Mouse (Mus musculus) liver, embryonic 15.5 days (tissue): ENCODE results near the gene Cbr4. TPM values are rescaled to one million over a fixed set of nuclear protein-coding genes. Genes with fewer than 3 reads are reported as not detected.

Experiments
- ATAC-seq: fragments of 200-750 bp; cut with Nextera tagmentation; 2 replicates; pipeline ENCODE4 v1.8.0; 2017; ENCODE audit warnings: moderate number of reproducible peaks, mild to moderate bottlenecking, moderate library complexity; ENCODE audit not compliant: insufficient read depth
- H3K27ac ChIP-seq: fragments of 300-500 bp; sonication (generic); replicated peaks from 2 replicates; pipeline ENCODE4 v1.5.1; 2015; ENCODE audit warnings: mild to moderate bottlenecking, inconsistent platforms
- H3K27me3 ChIP-seq: fragments of 300-500 bp; sonication (generic); 2 replicates; pipeline ENCODE4 v1.6.1; 2015; ENCODE audit warnings: mild to moderate bottlenecking, inconsistent platforms
- H3K36me3 ChIP-seq: fragments of 300-500 bp; sonication (generic); replicated peaks from 2 replicates; pipeline ENCODE4 v1.6.1; 2015; ENCODE audit warnings: moderate library complexity, mild to moderate bottlenecking, inconsistent platforms
- H3K4me1 ChIP-seq: fragments of 300-500 bp; sonication (generic); replicated peaks from 2 replicates; pipeline ENCODE4 v1.6.1; 2015; ENCODE audit warnings: inconsistent platforms
- H3K4me2 ChIP-seq: fragments of 300-500 bp; sonication (generic); 2 replicates; pipeline ENCODE4 v1.6.1; 2015; ENCODE audit warnings: moderate library complexity, mild to moderate bottlenecking, inconsistent platforms
- H3K4me3 ChIP-seq: fragments of 300-500 bp; sonication (generic); replicated peaks from 2 replicates; pipeline ENCODE4 v1.5.1; 2015; ENCODE audit warnings: mild to moderate bottlenecking, inconsistent platforms
- H3K9ac ChIP-seq: fragments of 300-500 bp; sonication (generic); 2 replicates; pipeline ENCODE4 v1.6.1; 2015; ENCODE audit warnings: moderate library complexity, mild to moderate bottlenecking, inconsistent platforms
- H3K9me3 ChIP-seq: fragments of 300-500 bp; sonication (generic); replicated peaks from 2 replicates; pipeline ENCODE4 v1.6.1; 2016; ENCODE audit warnings: inconsistent platforms
- WGBS: fragments of 180-500 bp; shearing (Covaris S2); methylation state at CpG from one replicate; pipeline ENCODE4 v1.1.7; 2015; ENCODE audit warnings: mixed read lengths; ENCODE audit not compliant: insufficient replicate concordance; 5-methylcytosine and 5-hydroxymethylcytosine counted together
- polyA plus RNA-seq: library from polyadenylated mRNA; unstranded; fragments of >200 nt; fragmentation: Nextera tagmentation; extraction: Ambion mirVana; gene quantifications from 2 replicates; pipeline ENCODE4 v1.2.1, GENCODE M21; 2015

Gene Cbr4
- polyA plus RNA-seq, 1 experiment from 2014 or later, result 19.5 TPM

DNA sequence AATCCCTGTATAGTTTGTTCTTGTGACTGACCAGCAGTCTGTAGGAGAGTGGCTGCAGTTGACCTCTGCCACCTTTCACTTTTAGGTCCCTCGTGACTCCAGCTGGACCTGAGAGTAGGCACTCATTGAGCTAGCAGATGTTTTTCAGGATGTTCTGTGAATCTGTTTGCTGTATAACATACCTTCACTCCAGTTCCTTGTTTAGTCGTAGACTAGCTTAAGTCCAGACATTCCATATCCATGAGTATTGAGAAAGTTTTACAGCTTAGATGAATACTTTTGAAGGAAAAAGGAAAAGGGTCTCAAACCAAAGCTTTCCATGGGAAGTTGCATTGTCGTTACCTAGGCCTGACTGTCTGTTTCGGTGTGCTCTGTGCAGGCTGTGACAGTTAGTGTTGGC, 9.6 kb downstream of the Cbr4 start:
- ATAC-seq, result no peak
- H3K9ac ChIP-seq, result no peak overlapping the region
- WGBS, result 71% methylated on average over 4 of the region's 4 CpGs

GRCm38 (mm10) chr8:61499035-61499434, 11.5 kb downstream of the Cbr4 start:
- no peak overlapping the region for H3K4me3 ChIP-seq
- no peaks in the 10 kb centered on the region for H3K9me3 ChIP-seq
- H3K27ac ChIP-seq, result no peak overlapping the region
- H3K27me3 ChIP-seq, result no peaks in the 10 kb centered on the region
- peaks cover 6% of the 10 kb centered on the region; the same call in 1 of the 2 replicates for H3K36me3 ChIP-seq
- WGBS, result 65% methylated on average over 4 of the region's 4 CpGs
- no peak for ATAC-seq
- no peaks in the 10 kb centered on the region for H3K4me1 ChIP-seq
- no peak overlapping the region for H3K4me2 ChIP-seq
- H3K9ac ChIP-seq, result no peak overlapping the region

More for the DNA sequence above, 9.6 kb downstream of the Cbr4 start:
- Histone ChIP-seq H3K4me3 (no peak overlapping the region), H3K9me3 (no peaks in the 10 kb centered on the region), H3K36me3 (peaks cover 8% of the 10 kb centered on the region; the same call in 1 of the 2 replicates), H3K4me1 (no peaks in the 10 kb centered on the region), H3K27me3 (no peaks in the 10 kb centered on the region), H3K4me2 (no peak overlapping the region), H3K27ac (no peak overlapping the region)

DNA sequence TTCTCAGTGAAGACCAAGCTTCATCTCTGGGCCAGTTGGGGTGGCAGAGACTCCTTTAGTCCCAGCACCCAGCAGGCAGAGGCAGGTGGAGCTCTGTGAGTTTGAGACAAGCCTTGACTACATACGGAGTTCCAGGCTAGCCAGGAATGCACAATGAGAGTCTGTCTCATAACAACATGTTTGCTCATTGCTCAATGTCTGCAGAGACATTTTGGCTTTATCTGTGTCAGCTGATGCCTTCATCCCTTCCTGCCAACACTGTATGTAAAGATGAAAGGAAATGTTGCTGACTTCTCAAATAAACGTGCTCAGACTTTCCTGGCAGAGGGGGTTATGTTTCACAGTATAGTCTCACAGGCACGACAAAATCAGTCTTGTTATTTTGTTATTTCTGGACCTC, 13.4 kb downstream of the Cbr4 start:
- WGBS, result 45% methylated on average over 3 of the region's 3 CpGs
- Histone ChIP-seq H3K9ac (no peak overlapping the region), H3K27ac (no peak overlapping the region), H3K4me3 (no peak overlapping the region), H3K9me3 (no peaks in the 10 kb centered on the region), H3K4me1 (no peaks in the 10 kb centered on the region), H3K27me3 (no peaks in the 10 kb centered on the region), H3K36me3 (no peaks in the 10 kb centered on the region; the same call in 1 of the 2 replicates), H3K4me2 (no peak overlapping the region)
- 0 out of 2 replicates have a peak, but pooled peaks have one; percentile 18 for ATAC-seq

GRCm38 (mm10) chr8:61502277-61502676, 14.7 kb downstream of the Cbr4 start:
- ATAC-seq, result no peak
- no peaks in the 10 kb centered on the region; the same call in 1 of the 2 replicates for H3K36me3 ChIP-seq
- H3K27me3 ChIP-seq, result no peaks in the 10 kb centered on the region
- no peaks in the 10 kb centered on the region for H3K9me3 ChIP-seq
- H3K4me3 ChIP-seq, result no peak overlapping the region
- H3K4me2 ChIP-seq, result no peak overlapping the region
- H3K4me1 ChIP-seq, result no peaks in the 10 kb centered on the region
- H3K27ac ChIP-seq, result no peak overlapping the region
- H3K9ac ChIP-seq, result no peak overlapping the region

GRCm38 (mm10) chr8:61515110-61515930, 27.8 kb downstream of the Cbr4 start:
- H3K27ac ChIP-seq, result no peak overlapping the region
- 0 out of 2 replicates have a peak, but pooled peaks cover 5% of the 10 kb centered on the region for H3K4me1 ChIP-seq
- 74% methylated on average over 24 of the region's 24 CpGs for WGBS
- 0 out of 2 replicates have a peak, but pooled peaks cover 9% of the 10 kb centered on the region for H3K36me3 ChIP-seq
- no peak overlapping the region for H3K4me2 ChIP-seq
- no peaks in the 10 kb centered on the region for H3K27me3 ChIP-seq
- no peak overlapping the region for H3K9ac ChIP-seq
- ATAC-seq, result no peak
- H3K9me3 ChIP-seq, result no peaks in the 10 kb centered on the region
- H3K4me3 ChIP-seq, result no peak overlapping the region

GRCm38 (mm10) chr8:61515931-61516744, 28.6 kb downstream of the Cbr4 start:
- Histone ChIP-seq H3K9me3 (no peaks in the 10 kb centered on the region), H3K36me3 (0 out of 2 replicates have a peak, but pooled peaks cover 9% of the 10 kb centered on the region), H3K27me3 (no peaks in the 10 kb centered on the region), H3K27ac (no peak overlapping the region), H3K9ac (no peak overlapping the region), H3K4me3 (no peak overlapping the region), H3K4me2 (no peak overlapping the region), H3K4me1 (0 out of 2 replicates have a peak, but pooled peaks cover 5% of the 10 kb centered on the region)
- no peak for ATAC-seq
- WGBS, result 53% methylated on average over 25 of the region's 25 CpGs

- Histone ChIP-seq H3K27ac (no peak overlapping the region), H3K4me3 (no peak overlapping the region), H3K9ac (no peak overlapping the region), H3K4me1 (0 out of 2 replicates have a peak, but pooled peaks cover 5% of the 10 kb centered on the region), H3K9me3 (no peaks in the 10 kb centered on the region), H3K36me3 (0 out of 2 replicates have a peak, but pooled peaks cover 9% of the 10 kb centered on the region), H3K4me2 (no peak overlapping the region), H3K27me3 (no peaks in the 10 kb centered on the region)
- WGBS, result 66% methylated on average over 8 of the region's 8 CpGs
- ATAC-seq, result no peak
Measured at GRCm38 (mm10) chr8:61516745-61517501, 29.4 kb downstream of the Cbr4 start.

- no peak overlapping the region for H3K9ac ChIP-seq
- no peak overlapping the region for H3K27ac ChIP-seq
- no peak overlapping the region for H3K4me2 ChIP-seq
- H3K9me3 ChIP-seq, result no peaks in the 10 kb centered on the region
- 30% methylated on average over 14 of the region's 14 CpGs for WGBS
- H3K27me3 ChIP-seq, result no peaks in the 10 kb centered on the region
- H3K4me3 ChIP-seq, result no peak overlapping the region
- H3K36me3 ChIP-seq, result 0 out of 2 replicates have a peak, but pooled peaks cover 9% of the 10 kb centered on the region
- ATAC-seq, result peak; percentile 28; the same call in 1 of the 2 replicates
- H3K4me1 ChIP-seq, result 0 out of 2 replicates have a peak, but pooled peaks cover 5% of the 10 kb centered on the region
Measured at GRCm38 (mm10) chr8:61517502-61518185, 30.1 kb downstream of the Cbr4 start.

- Histone ChIP-seq H3K4me1 (0 out of 2 replicates have a peak, but pooled peaks cover 5% of the 10 kb centered on the region), H3K4me3 (no peak overlapping the region), H3K27ac (no peak overlapping the region), H3K36me3 (no peaks in the 10 kb centered on the region), H3K27me3 (no peaks in the 10 kb centered on the region), H3K4me2 (no peak overlapping the region), H3K9ac (no peak overlapping the region), H3K9me3 (no peaks in the 10 kb centered on the region)
- WGBS, result 3% methylated on average over 1 of the region's 1 CpGs
- ATAC-seq, result no peak
Measured at GRCm38 (mm10) chr8:61522132-61522531, 34.6 kb downstream of the Cbr4 start.

DNA sequence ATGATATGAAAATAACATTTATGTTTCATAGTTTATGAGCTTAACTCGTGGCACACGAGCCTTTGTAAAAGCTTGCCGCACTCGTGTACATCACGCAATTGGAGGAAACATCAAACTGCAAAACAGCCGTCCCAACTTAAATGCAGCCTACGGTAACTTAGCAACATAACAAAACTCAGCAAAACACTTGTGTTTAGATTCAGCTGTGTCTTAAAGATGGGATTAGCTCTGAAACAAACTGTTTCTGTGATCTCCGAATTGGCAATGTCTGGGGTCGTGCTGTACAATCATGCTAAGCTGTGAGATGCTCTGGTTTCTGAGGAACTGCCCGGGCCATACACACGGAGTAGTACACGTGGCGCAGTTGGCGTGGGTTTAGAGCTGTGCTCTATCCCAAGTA, 39.5 kb downstream of the Cbr4 start:
- Histone ChIP-seq H3K9ac (no peak overlapping the region), H3K4me1 (no peaks in the 10 kb centered on the region), H3K36me3 (0 out of 2 replicates have a peak, but pooled peaks cover 4% of the 10 kb centered on the region), H3K4me3 (no peak overlapping the region), H3K9me3 (no peaks in the 10 kb centered on the region), H3K27me3 (no peaks in the 10 kb centered on the region), H3K27ac (no peak overlapping the region), H3K4me2 (no peak overlapping the region)
- 76% methylated on average over 14 of the region's 14 CpGs for WGBS
- no peak for ATAC-seq
